Mouse (Mus musculus) liver, adult 2 months (tissue): ENCODE results near the gene Mnat1.

Source experiments
- CTCF ChIP-seq: fragments of 200-500 bp; IDR thresholded peaks from 2 replicates; pipeline ENCODE4 v1.5.1; 2011; ENCODE audit warnings: low read depth, low read length, control low read depth
- POLR2A ChIP-seq: fragments of 200-500 bp; IDR thresholded peaks from 2 replicates; pipeline ENCODE4 v1.6.1; 2011; ENCODE audit warnings: low read length, control low read depth; ENCODE audit not compliant: insufficient read depth; ENCODE audit errors: extremely low read depth

DNA sequence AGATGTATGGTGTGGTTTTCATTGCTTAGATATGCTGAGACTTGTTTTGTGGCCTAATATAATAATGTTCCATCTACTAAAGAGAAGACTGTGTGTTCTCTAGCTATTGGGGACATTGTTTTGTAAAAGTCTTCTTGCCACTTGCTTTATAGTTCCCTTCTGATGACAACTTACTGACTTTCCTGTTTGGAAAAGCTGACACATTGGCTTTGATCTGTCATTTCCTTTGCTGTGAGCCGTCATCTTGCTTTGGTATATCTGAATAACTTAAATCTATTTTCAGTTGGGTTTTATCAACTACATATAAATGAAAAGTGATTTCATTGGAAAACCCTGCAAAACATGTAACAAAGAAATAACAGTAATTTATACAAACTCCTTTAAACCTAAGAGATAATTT, 74.9 kb downstream of the Mnat1 start:
- TF ChIP-seq POLR2A (no peak), CTCF (no peak)
